Mouse (Mus musculus): ENCODE measurements around the gene Fggy. TPM values are rescaled to one million over a fixed set of nuclear protein-coding genes. Genes with fewer than 3 reads are reported as not detected.

Gene Fggy
- total RNA-seq, 2 experiments from 2014 or later = 15.7 to 18.3 TPM

- Histone ChIP-seq H3K27ac (no peak overlapping the region), H3K4me3 (no peak overlapping the region)
- DNase-seq (ENCODE audit: extremely low spot score in 1 of 2, low spot score in 2 of 2) = no peak
- TF ChIP-seq CTCF (IDR thresholded peaks at IDR 0.05) = no peak
- intact Hi-C loops (cut with DNase I) = no loop called here
Observed at GRCm38 (mm10) chr4:95775574-95775973, 218.3 kb downstream of the Fggy start.

- no peak for TF ChIP-seq CTCF (IDR thresholded peaks at IDR 0.05)
- Histone ChIP-seq H3K4me3 (no peak overlapping the region), H3K27ac (no peak overlapping the region)
- intact Hi-C loops (cut with DNase I) = no loop called here
- no peak for DNase-seq (ENCODE audit: extremely low spot score in 1 of 2, low spot score in 2 of 2)
Observed at GRCm38 (mm10) chr4:95777839-95778238, 220.5 kb downstream of the Fggy start.

GRCm38 (mm10) chr4:95778528-95778927 lies 221.2 kb downstream of the Fggy start:
- DNase-seq (ENCODE audit: extremely low spot score in 1 of 2, low spot score in 2 of 2) = no peak
- H3K27ac ChIP-seq = no peak overlapping the region
- TF ChIP-seq CTCF (IDR thresholded peaks at IDR 0.05) = no peak
- intact Hi-C loops (cut with DNase I) = no loop called here
- H3K4me3 ChIP-seq = no peak overlapping the region

GRCm38 (mm10) chr4:95784146-95784895 lies 227.0 kb downstream of the Fggy start:
- Histone ChIP-seq H3K4me3 (no peak overlapping the region), H3K27ac (no peak overlapping the region)
- intact Hi-C loops (cut with DNase I) = no loop called here
- no peak for TF ChIP-seq CTCF (IDR thresholded peaks at IDR 0.05)
- no peak for DNase-seq (ENCODE audit: extremely low spot score in 1 of 2, low spot score in 2 of 2)

- Histone ChIP-seq H3K4me3 (no peak overlapping the region), H3K27ac (no peak overlapping the region)
- DNase-seq (ENCODE audit: extremely low spot score in 1 of 2, low spot score in 2 of 2) = no peak
- TF ChIP-seq CTCF (IDR thresholded peaks at IDR 0.05) = no peak
- intact Hi-C loops (cut with DNase I) = no loop called here
Observed at GRCm38 (mm10) chr4:95787609-95788008, 230.3 kb downstream of the Fggy start.

- no peak overlapping the region for H3K4me3 ChIP-seq
- no peak overlapping the region for H3K27ac ChIP-seq
- DNase-seq (ENCODE audit: extremely low spot score in 1 of 2, low spot score in 2 of 2) = no peak
- intact Hi-C loops (cut with DNase I) = no loop called here
- no peak for TF ChIP-seq CTCF (IDR thresholded peaks at IDR 0.05)
Observed at GRCm38 (mm10) chr4:95788867-95789266, 231.6 kb downstream of the Fggy start.

GRCm38 (mm10) chr4:95791913-95792475 lies 234.7 kb downstream of the Fggy start:
- no peak for TF ChIP-seq CTCF (IDR thresholded peaks at IDR 0.05)
- no peak overlapping the region for H3K4me3 ChIP-seq
- intact Hi-C loops (cut with DNase I) = no loop called here
- DNase-seq (ENCODE audit: extremely low spot score in 1 of 2, low spot score in 2 of 2) = no peak
- H3K27ac ChIP-seq = no peak overlapping the region

GRCm38 (mm10) chr4:95793647-95794328 lies 236.5 kb downstream of the Fggy start:
- intact Hi-C loops (cut with DNase I) = no loop called here
- Histone ChIP-seq H3K27ac (no peak overlapping the region), H3K4me3 (no peak overlapping the region)
- no peak for TF ChIP-seq CTCF (IDR thresholded peaks at IDR 0.05)
- no peak for DNase-seq (ENCODE audit: extremely low spot score in 1 of 2, low spot score in 2 of 2)

- TF ChIP-seq CTCF (IDR thresholded peaks at IDR 0.05) = no peak
- no peak for DNase-seq (ENCODE audit: extremely low spot score in 1 of 2, low spot score in 2 of 2)
- intact Hi-C loops (cut with DNase I) = no loop called here
- Histone ChIP-seq H3K4me3 (no peak overlapping the region), H3K27ac (no peak overlapping the region)
Observed at GRCm38 (mm10) chr4:95794651-95795050, 237.3 kb downstream of the Fggy start.

- Histone ChIP-seq H3K27ac (no peak overlapping the region), H3K4me3 (no peak overlapping the region)
- TF ChIP-seq CTCF (IDR thresholded peaks at IDR 0.05) = no peak
- intact Hi-C loops (cut with DNase I) = no loop called here
- no peak for DNase-seq (ENCODE audit: extremely low spot score in 1 of 2, low spot score in 2 of 2)
Observed at GRCm38 (mm10) chr4:95795283-95795682, 238.0 kb downstream of the Fggy start.

GRCm38 (mm10) chr4:95819650-95820049 lies 262.3 kb downstream of the Fggy start:
- TF ChIP-seq CTCF (IDR thresholded peaks at IDR 0.05) = no peak
- Histone ChIP-seq H3K27ac (no peak overlapping the region), H3K4me3 (no peak overlapping the region)
- DNase-seq (ENCODE audit: extremely low spot score in 1 of 2, low spot score in 2 of 2) = no peak
- intact Hi-C loops (cut with DNase I) = no loop called here

GRCm38 (mm10) chr4:95821906-95822579 lies 264.7 kb downstream of the Fggy start:
- no peak for DNase-seq (ENCODE audit: extremely low spot score in 1 of 2, low spot score in 2 of 2)
- Histone ChIP-seq H3K27ac (no peak overlapping the region), H3K4me3 (no peak overlapping the region)
- intact Hi-C loops (cut with DNase I) = no loop called here
- TF ChIP-seq CTCF (IDR thresholded peaks at IDR 0.05) = no peak
